Mouse (Mus musculus): ENCODE measurements around the gene Calhm2. TPM values are rescaled to one million over a fixed set of nuclear protein-coding genes. Genes with fewer than 3 reads are reported as not detected.

The Calhm2 gene
- total and polyA plus RNA-seq, 3 experiments = 4.0 to 11.4 (median 6.0) TPM

GRCm38 (mm10) chr19:47067924-47068611, 70.0 kb downstream of the Calhm2 start:
- DNase-seq = peak; percentile 93

- peak; percentile 97 for DNase-seq
Measured at GRCm38 (mm10) chr19:47067096-47067882, 70.8 kb downstream of the Calhm2 start, which contains the start of gene Taf5. Gene Taf5 (plus strand): TSS chr19:47067746.

GRCm38 (mm10) chr19:47065860-47066259, 72.2 kb downstream of the Calhm2 start:
- DNase-seq = no peak

DNA sequence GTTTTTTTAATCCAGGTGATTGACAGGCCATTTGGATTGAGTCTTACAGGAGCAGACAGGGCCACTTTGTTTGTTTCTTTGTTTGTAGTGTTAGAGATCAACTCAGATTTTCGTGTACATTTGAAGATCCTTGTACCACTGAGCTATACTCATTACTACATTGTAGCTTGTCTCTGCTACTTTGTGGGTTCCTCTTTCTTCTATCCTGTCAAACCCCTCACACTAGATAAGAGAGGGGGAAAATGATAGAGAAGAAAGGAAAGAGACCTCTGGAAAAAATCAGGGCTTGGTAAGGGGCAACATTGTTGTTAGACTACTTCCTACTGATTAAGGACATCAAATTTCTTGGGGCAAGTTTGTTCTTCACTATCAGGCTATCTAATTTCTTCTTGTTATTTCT, 80.4 kb downstream of the Calhm2 start:
- no peak for DNase-seq

Other genes starting within 250 kb of the Calhm2 start
- 1 to 10 TPM; 5.5 to 7.7 TPM for gene Ina, start 123.6 kb downstream of the Calhm2 start, total RNA-seq (2021)
- 4.4 and 5.0 TPM in 2 replicates for gene Ina, start 123.6 kb downstream of the Calhm2 start, polyA plus RNA-seq (2012; rRNA removed)
- gene Nt5c2, start 123.1 kb downstream of the Calhm2 start, total RNA-seq (2021) = 10 to 100 TPM; 61.8 to 66.2 TPM
- 11.6 and 11.9 TPM in 2 replicates for gene Nt5c2, start 123.1 kb downstream of the Calhm2 start, polyA plus RNA-seq (2012; rRNA removed)
- 10 to 100 TPM in 1 of 2 experiments, 1 to 10 TPM in 1; 9.9 to 11.4 TPM for gene Pcgf6, start 87.4 kb downstream of the Calhm2 start, total RNA-seq (2021)
- 10.0 and 11.2 TPM in 2 replicates for gene Pcgf6, start 87.4 kb downstream of the Calhm2 start, polyA plus RNA-seq (2012; rRNA removed)
- gene Taf5, start 70.5 kb downstream of the Calhm2 start, total RNA-seq (2021) = 1 to 10 TPM; 3.5 to 3.6 TPM
- 1.6 and 1.9 TPM in 2 replicates for gene Taf5, start 70.5 kb downstream of the Calhm2 start, polyA plus RNA-seq (2012; rRNA removed)
- gene Usmg5, start 47.6 kb downstream of the Calhm2 start, total RNA-seq (2021) = 100 to 1,000 TPM; 788 to 840 TPM
- gene Usmg5, start 47.6 kb downstream of the Calhm2 start, polyA plus RNA-seq (2012; rRNA removed) = 7.8 and 8.7 TPM in 2 replicates
- 10 to 100 TPM; 19.8 to 22.1 TPM for gene Pdcd11, start 47.5 kb downstream of the Calhm2 start, total RNA-seq (2021)
- gene Pdcd11, start 47.5 kb downstream of the Calhm2 start, polyA plus RNA-seq (2012; rRNA removed) = 5.1 and 6.0 TPM in 2 replicates
- not detected for gene Calhm1, start 6.0 kb upstream of the Calhm2 start, total RNA-seq (2021)
- not detected in 2 replicates for gene Calhm1, start 6.0 kb upstream of the Calhm2 start, polyA plus RNA-seq (2012; rRNA removed)
- not detected for gene Calhm3, start 19.5 kb upstream of the Calhm2 start, total RNA-seq (2021)
- gene Calhm3, start 19.5 kb upstream of the Calhm2 start, polyA plus RNA-seq (2012; rRNA removed) = not detected in 2 replicates
- 10 to 100 TPM; 12.1 to 24.2 TPM for gene Neurl1a, start 40.5 kb upstream of the Calhm2 start, total RNA-seq (2021)
- 21.5 and 28.3 TPM in 2 replicates for gene Neurl1a, start 40.5 kb upstream of the Calhm2 start, polyA plus RNA-seq (2012; rRNA removed)

All from adrenal gland, adult 2 months (tissue).